Mouse (Mus musculus): Measurements from ENCODE around the gene B230118H07Rik.

GRCm38 (mm10) chr2:101695584-101695983 lies 46.3 kb upstream of the B230118H07Rik start:
- TF ChIP-seq CTCF (IDR thresholded peaks at IDR 0.05; ENCODE audit: insufficient read depth, low read length), result no peak
- no peak for TF ChIP-seq POLR2A (IDR thresholded peaks at IDR 0.05; ENCODE audit: borderline replicate concordance, extremely low read depth, low read depth, low read length)

Data from lung, adult 2 months (tissue).